Mouse (Mus musculus) heart, embryonic 15.5 days (tissue): Measurements from ENCODE around the gene Gm5617. TPM values are rescaled to one million over a fixed set of nuclear protein-coding genes. Genes with fewer than 3 reads are reported as not detected.

ENCODE experiments used
- ATAC-seq: fragments of 200-750 bp; cut with Nextera tagmentation; replicated peaks from 2 replicates; pipeline ENCODE4 v1.8.0; 2017; ENCODE audit warnings: low read depth, moderate TSS enrichment; ENCODE audit not compliant: insufficient number of reproducible peaks, insufficient read depth, low FRiP score
- H3K27ac ChIP-seq: fragments of 300-500 bp; sonication (generic); 2 replicates; pipeline ENCODE4 v1.5.1; 2015; ENCODE audit warnings: mild to moderate bottlenecking, inconsistent platforms
- H3K27me3 ChIP-seq: fragments of 300-500 bp; sonication (generic); 2 replicates; pipeline ENCODE4 v1.6.1; 2015; ENCODE audit warnings: inconsistent platforms
- H3K36me3 ChIP-seq: fragments of 300-500 bp; sonication (generic); 2 replicates; pipeline ENCODE4 v1.6.1; 2015; ENCODE audit warnings: mild to moderate bottlenecking, inconsistent platforms
- H3K4me1 ChIP-seq: fragments of 300-500 bp; sonication (generic); replicated peaks from 2 replicates; pipeline ENCODE4 v1.6.1; 2015; ENCODE audit warnings: inconsistent platforms
- H3K4me2 ChIP-seq: fragments of 300-500 bp; sonication (generic); 2 replicates; pipeline ENCODE4 v1.6.1; 2015; ENCODE audit warnings: inconsistent platforms, mild to moderate bottlenecking, moderate library complexity
- H3K4me3 ChIP-seq: fragments of 300-500 bp; sonication (generic); 2 replicates; pipeline ENCODE4 v1.5.1; 2015; ENCODE audit warnings: mild to moderate bottlenecking, inconsistent platforms
- H3K9ac ChIP-seq: fragments of 300-500 bp; sonication (generic); 2 replicates; pipeline ENCODE4 v1.6.1; 2015; ENCODE audit warnings: mild to moderate bottlenecking, inconsistent platforms
- H3K9me3 ChIP-seq: fragments of 300-500 bp; sonication (generic); replicated peaks from 2 replicates; pipeline ENCODE4 v1.6.1; 2016; ENCODE audit warnings: inconsistent platforms
- WGBS: fragments of 180-500 bp; shearing (Covaris S2); methylation state at CpG from one replicate; pipeline ENCODE4 v1.1.7; 2015; ENCODE audit warnings: mixed read lengths; 5-methylcytosine and 5-hydroxymethylcytosine counted together
- polyA plus RNA-seq: library from polyadenylated mRNA; unstranded; fragments of >200 nt; fragmentation: Nextera tagmentation; extraction: Ambion mirVana; gene quantifications from 2 replicates; pipeline ENCODE4 v1.2.1, GENCODE M21; 2015

The Gm5617 gene
- polyA plus RNA-seq, 1 experiment from 2014 or later = 35.2 TPM

DNA sequence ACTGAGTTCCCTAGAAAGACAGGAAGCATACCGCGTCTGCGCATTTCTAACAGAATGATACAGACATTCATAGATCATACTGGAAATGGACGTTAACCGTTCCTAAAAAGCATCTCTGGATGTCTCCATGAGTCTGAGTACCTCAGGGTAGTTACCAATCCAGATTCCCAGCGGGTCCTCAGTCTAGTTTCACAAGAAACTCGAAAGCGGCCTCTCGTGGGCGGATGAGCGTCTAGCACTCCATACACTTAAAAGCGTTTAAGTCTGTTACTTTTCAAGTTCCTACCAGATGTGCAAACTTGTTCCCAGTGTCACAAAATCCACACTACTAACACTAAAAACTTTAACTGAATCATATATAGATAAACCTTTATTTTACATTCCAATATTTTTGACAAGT, 22.1 kb upstream of the Gm5617 start:
- 89% methylated on average over 12 of the region's 12 CpGs for WGBS
- peaks cover 22% of the 10 kb centered on the region for H3K36me3 ChIP-seq
- ATAC-seq = no peak

DNA sequence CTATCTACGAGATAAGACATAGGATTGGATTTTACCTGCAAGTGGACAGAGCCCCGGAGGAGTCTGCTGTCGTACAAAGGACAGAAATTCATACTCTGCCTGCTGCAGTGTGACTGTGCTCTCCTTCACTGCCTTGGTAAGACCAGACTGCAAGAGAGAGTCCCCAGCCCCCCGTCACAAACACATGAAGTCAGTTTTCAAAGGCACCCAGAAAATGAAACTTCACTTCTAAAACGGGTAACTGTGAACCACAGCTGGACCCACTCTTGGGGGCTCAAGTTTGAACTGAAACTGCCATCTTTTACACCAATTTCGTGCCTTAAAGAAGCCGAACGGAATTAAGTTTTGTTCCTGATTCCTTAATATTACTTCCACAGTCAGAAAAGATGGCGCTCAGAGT, 20.9 kb upstream of the Gm5617 start:
- H3K9me3 ChIP-seq = no peaks in the 10 kb centered on the region
- ATAC-seq = no peak
- H3K27me3 ChIP-seq = no peaks in the 10 kb centered on the region
- no peak overlapping the region for H3K9ac ChIP-seq
- no peak overlapping the region for H3K27ac ChIP-seq
- peaks cover 15% of the 10 kb centered on the region for H3K36me3 ChIP-seq
- H3K4me1 ChIP-seq = peaks cover under 1% of the 10 kb centered on the region
- H3K4me3 ChIP-seq = no peak overlapping the region
- H3K4me2 ChIP-seq = no peak overlapping the region
- 85% methylated on average over 9 of the region's 9 CpGs for whole genome bisulfite sequencing

More for the DNA sequence above, 22.1 kb upstream of the Gm5617 start:
- no peak overlapping the region for H3K4me2 ChIP-seq
- no peaks in the 10 kb centered on the region for H3K9me3 ChIP-seq
- no peaks in the 10 kb centered on the region for H3K4me1 ChIP-seq
- no peak overlapping the region for H3K4me3 ChIP-seq
- no peak overlapping the region for H3K27ac ChIP-seq
- no peak overlapping the region for H3K9ac ChIP-seq
- no peaks in the 10 kb centered on the region for H3K27me3 ChIP-seq

DNA sequence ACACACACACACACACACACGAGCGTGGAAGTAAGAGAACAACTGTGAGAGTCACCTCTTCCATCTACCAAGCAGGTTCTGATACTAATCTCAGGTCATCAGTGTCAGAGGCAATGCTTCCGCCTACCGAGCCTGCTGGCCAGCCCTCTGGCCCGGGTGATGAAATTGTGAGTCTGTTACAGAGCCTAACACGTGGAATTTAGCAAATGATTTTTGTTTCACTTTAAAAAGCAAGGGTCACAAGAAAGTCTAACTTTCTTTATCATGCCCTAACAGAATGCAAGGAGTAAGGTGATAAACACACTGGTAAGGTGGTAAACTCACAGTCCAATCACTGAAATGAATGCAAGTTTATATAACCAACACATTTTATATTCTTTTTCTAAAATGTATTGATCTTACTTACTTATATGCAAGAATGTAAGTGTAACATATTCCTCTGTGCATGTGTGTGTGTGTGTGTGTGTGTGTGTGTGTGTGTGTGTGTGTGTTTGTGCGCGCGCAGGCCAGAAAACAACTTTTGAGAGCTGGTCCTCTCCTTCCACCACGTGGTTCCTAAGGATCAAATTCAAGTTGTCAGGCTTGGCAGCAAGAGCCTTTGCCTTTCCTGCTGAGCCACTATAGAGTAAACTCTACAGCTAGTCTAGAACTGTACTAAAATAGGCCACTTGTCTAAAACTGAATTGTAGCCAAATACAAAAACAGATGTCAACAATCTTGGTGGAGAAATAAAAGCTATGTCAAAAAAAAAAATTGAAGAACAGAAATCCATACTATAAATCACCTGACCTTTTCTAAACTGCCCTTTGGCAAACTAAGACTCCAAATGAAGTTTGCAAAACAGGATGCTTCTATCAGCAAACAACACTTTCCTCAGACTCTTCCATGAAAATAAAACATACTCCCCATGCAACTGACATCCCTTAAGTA, 18.7 kb upstream of the Gm5617 start:
- Histone ChIP-seq H3K4me2 (no peak overlapping the region), H3K4me1 (peaks cover 11% of the 10 kb centered on the region), H3K36me3 (peaks cover 11% of the 10 kb centered on the region; the same call in 1 of the 2 replicates), H3K4me3 (no peak overlapping the region), H3K9ac (no peak overlapping the region), H3K9me3 (no peaks in the 10 kb centered on the region), H3K27ac (no peak overlapping the region), H3K27me3 (no peaks in the 10 kb centered on the region)
- WGBS = 89% methylated on average over 10 of the region's 10 CpGs
- no peak for ATAC-seq

DNA sequence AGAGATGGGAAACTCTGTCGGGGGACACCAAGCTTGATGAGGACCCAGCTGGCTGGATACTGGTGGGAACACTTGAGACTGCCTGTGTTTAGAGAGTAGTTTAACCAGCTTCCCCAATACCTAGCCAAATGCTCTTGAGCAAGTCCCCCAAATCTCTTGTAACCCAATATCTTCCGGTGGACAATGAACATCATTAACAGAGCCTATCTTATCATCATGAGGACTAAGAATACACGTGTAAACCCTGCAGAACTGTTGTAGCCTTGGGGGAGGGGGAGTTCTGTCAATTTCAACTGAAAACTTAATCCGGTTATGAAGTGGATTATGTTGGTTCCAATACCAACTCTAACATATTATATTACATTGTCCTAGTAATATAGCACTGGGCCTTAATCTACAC, 16.4 kb upstream of the Gm5617 start:
- peaks cover 11% of the 10 kb centered on the region for H3K4me1 ChIP-seq
- peaks cover 8% of the 10 kb centered on the region; the same call in 1 of the 2 replicates for H3K36me3 ChIP-seq
- H3K4me3 ChIP-seq = no peak overlapping the region
- no peak overlapping the region for H3K4me2 ChIP-seq
- H3K9me3 ChIP-seq = no peaks in the 10 kb centered on the region
- H3K27ac ChIP-seq = no peak overlapping the region
- no peak for ATAC-seq
- 79% methylated on average over 4 of the region's 4 CpGs for WGBS
- H3K9ac ChIP-seq = no peak overlapping the region
- H3K27me3 ChIP-seq = no peaks in the 10 kb centered on the region

DNA sequence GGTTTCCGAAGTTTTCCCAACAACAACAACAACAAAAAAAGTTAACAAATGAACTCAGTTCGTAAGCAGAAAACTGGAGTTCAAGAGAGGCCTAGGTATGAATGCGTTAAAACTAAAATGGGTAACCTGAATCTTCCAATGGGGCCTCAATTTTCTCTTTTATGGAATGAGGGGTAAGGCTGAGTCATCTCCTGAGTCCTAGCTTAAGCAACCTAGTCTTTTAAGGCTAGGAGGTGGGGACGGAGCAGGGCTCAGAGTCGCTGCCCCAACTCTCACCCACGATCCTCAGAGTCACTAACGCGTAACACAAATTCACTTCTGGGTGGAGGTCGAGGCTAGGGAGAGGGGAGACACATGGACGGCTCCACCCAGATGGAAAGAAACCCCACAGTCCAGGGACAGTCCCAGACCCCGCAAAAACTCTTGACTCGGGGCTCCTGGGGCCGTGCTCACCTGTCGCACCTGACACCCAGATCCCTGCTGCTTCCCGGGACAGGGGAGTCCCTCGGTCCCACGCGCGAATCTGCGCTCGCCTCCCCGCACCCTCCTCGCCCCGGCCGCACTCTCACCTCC, 15.3 kb upstream of the Gm5617 start:
- WGBS = 7% methylated on average over 25 of the region's 25 CpGs
- peaks cover 11% of the 10 kb centered on the region for H3K4me1 ChIP-seq
- H3K36me3 ChIP-seq = peaks cover 3% of the 10 kb centered on the region
- no peak overlapping the region for H3K27ac ChIP-seq
- peak overlapping the region; percentile 84 for H3K4me2 ChIP-seq
- H3K27me3 ChIP-seq = no peaks in the 10 kb centered on the region
- H3K9ac ChIP-seq = peak overlapping the region; percentile 70
- H3K4me3 ChIP-seq = peak overlapping the region; percentile 72
- no peaks in the 10 kb centered on the region for H3K9me3 ChIP-seq
- ATAC-seq = no peak; the same call in 1 of the 2 replicates

DNA sequence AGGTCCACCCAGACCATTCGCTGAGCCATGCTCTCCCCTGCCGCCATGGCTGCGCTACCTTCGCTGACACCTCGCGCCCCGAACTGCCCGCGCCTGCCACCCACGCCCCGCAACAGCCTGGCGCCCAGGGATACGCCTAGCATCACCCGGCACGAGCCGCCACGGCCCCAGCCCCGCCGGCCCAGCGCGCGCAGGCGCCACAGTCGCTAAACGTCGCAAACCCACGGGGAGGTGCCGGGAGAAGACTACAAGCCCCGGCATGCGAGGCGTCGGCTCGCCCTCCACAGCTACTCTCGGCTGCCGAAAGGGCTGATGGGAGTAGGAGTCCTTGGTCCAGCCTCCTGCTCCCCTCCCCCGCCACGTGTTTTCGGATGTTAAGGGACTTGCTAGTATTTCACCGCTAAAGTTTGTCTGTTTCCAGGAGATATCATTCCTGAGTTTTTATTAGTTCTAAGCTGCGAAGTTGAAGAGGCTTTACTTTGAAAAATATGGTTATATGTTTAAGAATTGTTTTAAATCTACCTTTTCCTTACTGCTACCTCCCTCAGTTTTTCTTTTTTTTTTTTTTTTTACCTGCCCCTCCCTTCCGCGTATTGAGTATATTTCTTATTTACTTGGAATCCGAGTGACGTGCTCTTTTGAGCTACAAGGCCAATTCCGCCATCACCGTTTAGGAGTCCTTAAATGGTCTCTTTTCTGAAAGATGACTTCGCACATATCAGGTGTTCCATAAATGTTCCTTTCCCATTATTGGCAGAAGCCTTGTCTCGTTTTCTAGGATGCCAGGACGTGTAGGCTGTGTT, 14.6 kb upstream of the Gm5617 start, which contains the start of gene Rexo2:
Rexo2 (minus strand) TSS at position 213 of the 803 bp plus-strand sequence.
- H3K27me3 ChIP-seq = no peaks in the 10 kb centered on the region
- H3K4me1 ChIP-seq = peaks cover 11% of the 10 kb centered on the region
- ATAC-seq = peak; percentile 97
- peak within 1 kb of the TSS; percentile 84 for H3K4me2 ChIP-seq
- H3K27ac ChIP-seq = no peak within 1 kb of the TSS
- H3K9ac ChIP-seq = peak within 1 kb of the TSS; percentile 70
- H3K4me3 ChIP-seq = peak within 1 kb of the TSS; percentile 72
- 1% methylated on average over 49 of the region's 49 CpGs for WGBS
- peaks cover 6% of the 10 kb centered on the region for H3K36me3 ChIP-seq
- H3K9me3 ChIP-seq = no peaks in the 10 kb centered on the region

DNA sequence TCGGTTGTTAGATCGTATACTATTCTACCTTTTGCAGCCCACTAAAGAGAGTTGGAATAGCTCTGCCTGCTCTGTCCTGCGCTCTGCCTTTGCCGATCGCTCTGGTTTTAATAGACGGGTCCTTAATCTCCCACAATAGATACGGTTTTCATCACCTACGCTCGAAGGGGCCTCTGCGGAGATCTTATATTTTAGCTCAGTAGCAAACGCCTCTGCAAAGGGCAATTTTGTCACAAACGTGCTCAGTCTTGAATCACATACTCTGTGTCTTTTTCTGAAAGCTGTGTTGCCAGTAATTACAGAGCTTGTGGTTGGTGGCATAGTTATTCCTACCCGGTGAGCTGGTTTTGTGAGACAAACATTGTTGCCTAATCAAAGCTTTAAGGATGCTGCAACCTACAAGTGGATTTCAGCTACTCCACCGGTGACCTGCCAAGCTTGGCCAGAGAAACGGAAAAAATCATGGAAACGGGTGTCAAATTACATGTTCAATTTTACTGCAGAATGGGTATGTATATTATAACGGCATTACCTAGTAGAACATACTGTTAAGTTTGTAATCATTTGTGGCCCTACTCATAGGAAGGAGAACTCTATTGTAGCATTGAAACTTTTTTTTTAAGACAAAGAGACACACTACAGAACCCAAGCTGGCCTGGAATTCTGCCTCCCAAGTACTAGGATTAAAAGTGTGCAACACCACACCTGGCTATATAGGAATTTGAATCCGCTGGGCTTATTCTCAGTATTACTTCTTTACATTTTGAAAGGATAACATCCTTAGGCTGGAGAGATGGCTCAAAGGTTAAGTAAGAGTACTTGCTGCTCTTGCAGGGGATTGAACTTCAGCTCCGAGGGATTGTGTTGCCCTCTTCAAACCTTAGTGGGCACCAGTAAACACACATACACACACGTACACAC, 13.8 kb upstream of the Gm5617 start:
- H3K36me3 ChIP-seq = peaks cover 7% of the 10 kb centered on the region
- H3K4me3 ChIP-seq = peak overlapping the region; percentile 72
- H3K27ac ChIP-seq = no peak overlapping the region
- ATAC-seq = no peak
- peak overlapping the region; percentile 70 for H3K9ac ChIP-seq
- no peaks in the 10 kb centered on the region for H3K27me3 ChIP-seq
- H3K9me3 ChIP-seq = no peaks in the 10 kb centered on the region
- peaks cover 11% of the 10 kb centered on the region for H3K4me1 ChIP-seq
- WGBS = 25% methylated on average over 20 of the region's 20 CpGs
- H3K4me2 ChIP-seq = peak overlapping the region; percentile 84

DNA sequence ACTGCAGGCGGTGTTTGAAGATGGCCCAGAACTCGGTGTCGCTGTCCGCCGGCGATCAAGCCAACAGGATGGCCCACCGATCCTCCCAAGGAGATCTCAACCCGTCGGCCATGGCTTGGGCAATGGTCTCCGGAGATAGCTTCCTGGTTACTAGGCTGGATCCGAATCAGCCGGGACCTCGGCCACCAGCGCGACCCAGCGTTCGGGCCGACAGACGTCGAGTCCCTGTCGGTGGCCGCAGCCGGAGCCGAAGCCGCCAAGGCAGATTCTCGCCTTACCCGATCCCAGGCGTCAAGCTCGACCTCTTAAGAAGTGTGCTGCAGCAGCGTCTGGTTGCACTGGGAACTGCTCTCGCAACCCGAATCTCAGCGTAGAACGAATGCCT, 298 bp downstream of the Gm5617 start:
- H3K27ac ChIP-seq = peak overlapping the region; percentile 93
- WGBS = 4% methylated on average over 33 of the region's 34 CpGs
- H3K36me3 ChIP-seq = peaks cover 32% of the 10 kb centered on the region
- H3K4me1 ChIP-seq = peaks cover 21% of the 10 kb centered on the region
- peak; percentile 43 for ATAC-seq
- peak overlapping the region; percentile 97 for H3K9ac ChIP-seq
- H3K4me2 ChIP-seq = peak overlapping the region; percentile 86
- H3K9me3 ChIP-seq = no peaks in the 10 kb centered on the region
- H3K4me3 ChIP-seq = peak overlapping the region; percentile 98
- peaks cover 5% of the 10 kb centered on the region; the same call in 1 of the 2 replicates for H3K27me3 ChIP-seq

DNA sequence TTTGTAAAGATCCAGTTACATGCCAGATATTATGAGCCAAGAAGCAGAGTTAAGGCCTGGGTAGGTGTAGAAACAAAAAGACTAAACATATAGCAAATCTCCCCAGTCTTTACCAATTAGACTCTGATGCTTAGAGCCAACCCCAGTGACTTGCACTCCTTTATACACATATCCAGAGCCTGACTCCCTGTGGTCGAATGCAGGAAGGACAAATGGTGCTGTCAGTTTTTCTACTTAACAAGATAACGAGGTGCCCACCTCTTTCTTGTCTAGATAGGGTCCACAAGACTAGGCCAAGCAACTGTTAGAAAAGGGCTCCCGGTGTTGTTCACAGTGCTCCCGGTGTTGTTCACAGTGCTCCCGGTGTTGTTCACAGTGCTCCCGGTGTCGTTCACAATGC, 6.0 kb downstream of the Gm5617 start:
- Histone ChIP-seq H3K4me1 (peaks cover under 1% of the 10 kb centered on the region; the same call in 1 of the 2 replicates), H3K36me3 (no peaks in the 10 kb centered on the region), H3K4me3 (no peak overlapping the region), H3K9ac (no peak overlapping the region), H3K27ac (no peak overlapping the region), H3K9me3 (no peaks in the 10 kb centered on the region), H3K27me3 (peaks cover 12% of the 10 kb centered on the region; the same call in 1 of the 2 replicates), H3K4me2 (no peak overlapping the region)
- 77% methylated on average over 7 of the region's 7 CpGs for WGBS
- no peak for ATAC-seq

DNA sequence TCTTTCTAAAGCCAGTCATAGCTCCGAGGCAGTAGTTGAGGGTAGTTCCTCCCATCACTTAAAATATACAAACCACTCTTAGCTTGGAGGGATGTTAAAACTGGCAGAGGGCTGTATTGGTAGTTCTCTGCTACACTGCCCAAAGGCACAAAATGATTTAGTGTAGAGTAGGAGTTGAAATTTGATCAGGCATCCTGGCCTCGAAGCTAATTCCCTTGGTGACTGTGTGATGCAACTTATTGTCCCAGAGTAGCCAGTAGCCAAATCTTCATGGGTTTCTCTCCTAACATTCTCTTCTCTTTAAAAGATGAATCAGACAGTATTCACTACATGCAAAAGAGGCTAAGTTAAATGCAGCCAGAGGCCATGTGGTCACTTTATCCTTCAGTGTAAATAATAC, 7.8 kb downstream of the Gm5617 start:
- Histone ChIP-seq H3K4me2 (no peak overlapping the region), H3K4me3 (no peak overlapping the region), H3K9ac (no peak overlapping the region), H3K27me3 (peaks cover 12% of the 10 kb centered on the region; the same call in 1 of the 2 replicates), H3K4me1 (no peaks in the 10 kb centered on the region), H3K9me3 (no peaks in the 10 kb centered on the region), H3K27ac (no peak overlapping the region), H3K36me3 (no peaks in the 10 kb centered on the region)
- 64% methylated on average over 2 of the region's 2 CpGs for WGBS
- ATAC-seq = no peak
